Mouse (Mus musculus): ENCODE measurements around the gene Tirap. TPM values are rescaled to one million over a fixed set of nuclear protein-coding genes. Genes with fewer than 3 reads are reported as not detected.
A peak's percentile ranks its signal among the peaks of the same experiment; 100 is the strongest.

Tirap gene
- polyA plus RNA-seq, 1 experiment = 3.3 TPM

DNA sequence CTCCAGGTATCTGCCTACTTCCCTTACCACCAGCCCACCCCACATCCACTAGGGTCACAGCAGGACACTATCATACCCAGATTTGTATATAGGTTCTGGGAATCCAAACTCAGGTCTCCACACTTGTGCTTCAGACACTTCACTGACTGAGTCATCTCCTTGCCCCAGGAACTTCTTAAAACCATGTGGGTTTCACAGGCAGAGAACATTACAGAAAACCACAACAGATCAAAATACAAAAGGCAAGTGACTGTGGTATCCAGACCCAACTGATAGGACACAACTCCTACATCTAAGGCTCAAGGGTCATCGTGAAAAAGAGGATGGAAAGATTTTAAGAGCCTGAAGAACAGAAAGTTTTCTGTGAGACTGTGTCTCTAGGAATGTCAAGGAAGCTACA is 26.8 kb downstream of the Tirap start:
- Histone ChIP-seq H3K27ac (ENCODE audit: insufficient read depth, low read length) (no peak overlapping the region), H3K4me3 (ENCODE audit: insufficient read depth, low read length) (no peak overlapping the region), H3K4me1 (ENCODE audit: control insufficient read depth, insufficient read depth, low read length) (peaks cover 2% of the 10 kb centered on the region; the same call in 1 of the 2 replicates)
- no peak for TF ChIP-seq CTCF (IDR thresholded peaks at IDR 0.05; ENCODE audit: extremely low read depth, insufficient read depth, low read length)
- no peak for TF ChIP-seq POLR2A (IDR thresholded peaks at IDR 0.05; ENCODE audit: extremely low read depth, insufficient read depth, low read length)

DNA sequence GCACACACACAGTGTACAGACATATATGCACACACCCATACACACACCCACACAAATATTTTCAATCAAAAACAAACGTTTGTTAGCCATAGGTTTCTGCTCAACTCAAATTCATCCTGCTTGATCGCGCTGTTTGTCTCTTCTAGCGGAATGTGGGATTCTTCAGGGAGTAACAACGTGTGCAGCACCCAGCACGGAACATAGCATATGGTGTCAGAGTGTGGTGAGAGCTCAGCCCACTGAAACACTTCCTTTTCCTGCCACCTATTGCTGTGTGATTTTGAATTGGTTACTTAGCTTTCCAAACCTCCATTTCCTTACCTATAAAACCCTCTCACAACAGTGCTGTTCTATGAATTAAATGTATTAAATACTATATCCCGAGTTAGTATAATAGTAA is 30.0 kb downstream of the Tirap start:
- peaks cover 3% of the 10 kb centered on the region; the same call in 1 of the 2 replicates for H3K4me1 ChIP-seq (ENCODE audit: control insufficient read depth, insufficient read depth, low read length)
- no peak overlapping the region for H3K4me3 ChIP-seq (ENCODE audit: insufficient read depth, low read length)
- H3K27ac ChIP-seq (ENCODE audit: insufficient read depth, low read length) = no peak overlapping the region
- TF ChIP-seq CTCF (IDR thresholded peaks at IDR 0.05; ENCODE audit: extremely low read depth, insufficient read depth, low read length) (no peak), POLR2A (IDR thresholded peaks at IDR 0.05; ENCODE audit: extremely low read depth, insufficient read depth, low read length) (no peak)

GRCm38 (mm10) chr9:35166798-35167635 is 33.1 kb downstream of the Tirap start:
- no peak overlapping the region for H3K4me3 ChIP-seq (ENCODE audit: insufficient read depth, low read length)
- peak overlapping the region; percentile 86 for H3K27ac ChIP-seq (ENCODE audit: insufficient read depth, low read length)
- TF ChIP-seq CTCF (IDR thresholded peaks at IDR 0.05; ENCODE audit: extremely low read depth, insufficient read depth, low read length) = no peak
- no peak for TF ChIP-seq POLR2A (IDR thresholded peaks at IDR 0.05; ENCODE audit: extremely low read depth, insufficient read depth, low read length)
- H3K4me1 ChIP-seq (ENCODE audit: control insufficient read depth, insufficient read depth, low read length) = peaks cover 2% of the 10 kb centered on the region; the same call in 1 of the 2 replicates

DNA sequence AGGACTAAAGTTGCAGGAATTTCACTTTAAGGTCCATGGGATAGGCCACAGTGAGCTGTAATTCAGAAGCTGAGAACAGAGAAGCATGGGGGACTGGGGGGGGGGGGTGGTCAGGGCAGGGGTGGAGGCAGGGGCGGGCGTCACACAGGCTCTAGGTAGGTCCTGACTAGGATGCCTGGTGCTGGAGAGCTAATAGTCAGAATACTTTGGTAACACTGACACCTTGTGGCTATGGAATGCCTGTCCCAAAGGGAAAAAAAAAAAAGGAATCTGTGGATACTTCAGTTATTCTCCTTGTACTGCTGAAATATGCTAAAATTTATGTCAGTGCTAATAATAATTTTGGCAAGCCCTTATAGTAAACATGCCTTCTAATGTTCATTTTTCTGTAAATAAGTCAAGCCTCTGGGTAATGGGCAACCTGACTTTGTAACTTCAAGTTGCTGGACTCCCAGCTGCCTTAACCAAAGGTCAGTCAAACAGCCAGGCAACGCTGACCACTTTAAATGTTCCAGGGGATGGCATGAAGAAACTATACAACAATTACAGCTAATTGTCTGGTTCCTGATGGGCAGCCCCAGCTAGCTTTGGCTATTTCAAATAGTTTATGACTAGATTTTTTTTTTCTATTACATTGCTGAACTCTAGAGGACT is 33.8 kb downstream of the Tirap start:
- Histone ChIP-seq H3K4me1 (ENCODE audit: control insufficient read depth, insufficient read depth, low read length) (peaks cover 2% of the 10 kb centered on the region; the same call in 1 of the 2 replicates), H3K27ac (ENCODE audit: insufficient read depth, low read length) (peak overlapping the region; percentile 75), H3K4me3 (ENCODE audit: insufficient read depth, low read length) (no peak overlapping the region)
- TF ChIP-seq CTCF (IDR thresholded peaks at IDR 0.05; ENCODE audit: extremely low read depth, insufficient read depth, low read length) (peak; percentile 55), POLR2A (IDR thresholded peaks at IDR 0.05; ENCODE audit: extremely low read depth, insufficient read depth, low read length) (no peak)

DNA sequence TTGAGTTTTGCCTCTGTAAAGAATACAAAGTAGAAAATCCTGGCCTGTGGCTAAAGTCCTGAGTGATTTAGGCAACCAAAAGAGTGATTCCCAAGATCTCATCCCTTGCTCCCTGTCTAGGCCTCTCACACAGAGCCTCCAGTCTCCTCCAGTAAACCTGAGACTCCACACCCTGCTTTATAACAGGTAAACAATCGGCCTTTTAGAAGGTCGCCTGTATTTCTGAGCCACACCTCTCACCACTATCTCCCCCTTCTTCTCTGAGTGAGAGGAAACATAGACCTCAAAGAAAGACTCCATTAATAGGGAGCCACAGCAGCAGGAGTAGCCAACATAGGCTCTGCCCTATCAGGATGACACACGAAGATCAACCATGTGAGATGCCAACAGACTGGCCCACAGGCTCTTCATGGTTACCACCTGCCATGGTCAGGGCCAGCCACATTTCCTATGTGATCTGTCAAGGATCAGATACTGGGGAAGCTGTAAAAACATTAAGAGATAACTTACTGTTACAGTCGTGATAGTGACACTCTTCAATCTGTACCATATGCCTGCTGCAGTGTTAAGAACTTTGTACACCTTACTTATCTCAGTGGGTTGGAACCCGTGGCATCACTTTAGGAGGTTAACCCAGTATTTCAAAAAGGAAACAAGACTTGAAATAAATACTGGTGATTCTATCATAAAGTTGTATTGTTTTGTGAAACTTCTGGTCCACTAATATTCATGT is 35.8 kb downstream of the Tirap start:
- Histone ChIP-seq H3K4me3 (ENCODE audit: insufficient read depth, low read length) (no peak overlapping the region), H3K27ac (ENCODE audit: insufficient read depth, low read length) (no peak overlapping the region), H3K4me1 (ENCODE audit: control insufficient read depth, insufficient read depth, low read length) (peaks cover 2% of the 10 kb centered on the region; the same call in 1 of the 2 replicates)
- no peak for TF ChIP-seq POLR2A (IDR thresholded peaks at IDR 0.05; ENCODE audit: extremely low read depth, insufficient read depth, low read length)
- no peak for TF ChIP-seq CTCF (IDR thresholded peaks at IDR 0.05; ENCODE audit: extremely low read depth, insufficient read depth, low read length)

- no peak overlapping the region for H3K27ac ChIP-seq (ENCODE audit: insufficient read depth, low read length)
- H3K4me1 ChIP-seq (ENCODE audit: control insufficient read depth, insufficient read depth, low read length) = peaks cover 2% of the 10 kb centered on the region; the same call in 1 of the 2 replicates
- TF ChIP-seq POLR2A (IDR thresholded peaks at IDR 0.05; ENCODE audit: extremely low read depth, insufficient read depth, low read length) = no peak
- TF ChIP-seq CTCF (IDR thresholded peaks at IDR 0.05; ENCODE audit: extremely low read depth, insufficient read depth, low read length) = no peak
- H3K4me3 ChIP-seq (ENCODE audit: insufficient read depth, low read length) = no peak overlapping the region
These were observed 36.9 kb downstream of the Tirap start for GRCm38 (mm10) chr9:35163011-35163690.

- Histone ChIP-seq H3K4me1 (ENCODE audit: control insufficient read depth, insufficient read depth, low read length) (peaks cover 2% of the 10 kb centered on the region), H3K27ac (ENCODE audit: insufficient read depth, low read length) (no peak overlapping the region), H3K4me3 (ENCODE audit: insufficient read depth, low read length) (no peak overlapping the region)
- no peak for TF ChIP-seq POLR2A (IDR thresholded peaks at IDR 0.05; ENCODE audit: extremely low read depth, insufficient read depth, low read length)
- no peak for TF ChIP-seq CTCF (IDR thresholded peaks at IDR 0.05; ENCODE audit: extremely low read depth, insufficient read depth, low read length)
These were observed 38.4 kb downstream of the Tirap start for GRCm38 (mm10) chr9:35161721-35162120.

DNA sequence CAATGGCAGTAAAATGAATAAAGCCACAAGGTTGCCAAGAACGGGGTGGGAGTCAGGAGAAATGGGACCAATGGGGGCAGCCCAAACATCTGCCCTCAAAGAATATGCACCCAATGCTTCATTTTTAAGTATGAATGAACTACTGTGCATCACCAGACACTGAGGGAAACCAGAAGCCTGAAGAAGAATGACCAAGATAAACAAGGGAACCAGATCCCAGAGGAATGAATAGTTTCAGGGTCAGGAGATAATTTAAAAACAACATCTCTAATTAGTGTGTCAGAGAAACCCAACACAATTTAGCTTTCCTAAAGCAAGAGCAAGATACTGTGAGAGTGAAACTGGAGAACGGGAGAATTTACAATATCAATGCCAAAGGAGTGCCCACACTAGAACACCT is 39.4 kb downstream of the Tirap start:
- TF ChIP-seq POLR2A (IDR thresholded peaks at IDR 0.05; ENCODE audit: extremely low read depth, insufficient read depth, low read length) (no peak), CTCF (IDR thresholded peaks at IDR 0.05; ENCODE audit: extremely low read depth, insufficient read depth, low read length) (no peak)
- no peak overlapping the region for H3K4me3 ChIP-seq (ENCODE audit: insufficient read depth, low read length)
- H3K4me1 ChIP-seq (ENCODE audit: control insufficient read depth, insufficient read depth, low read length) = peaks cover 12% of the 10 kb centered on the region
- H3K27ac ChIP-seq (ENCODE audit: insufficient read depth, low read length) = no peak overlapping the region

DNA sequence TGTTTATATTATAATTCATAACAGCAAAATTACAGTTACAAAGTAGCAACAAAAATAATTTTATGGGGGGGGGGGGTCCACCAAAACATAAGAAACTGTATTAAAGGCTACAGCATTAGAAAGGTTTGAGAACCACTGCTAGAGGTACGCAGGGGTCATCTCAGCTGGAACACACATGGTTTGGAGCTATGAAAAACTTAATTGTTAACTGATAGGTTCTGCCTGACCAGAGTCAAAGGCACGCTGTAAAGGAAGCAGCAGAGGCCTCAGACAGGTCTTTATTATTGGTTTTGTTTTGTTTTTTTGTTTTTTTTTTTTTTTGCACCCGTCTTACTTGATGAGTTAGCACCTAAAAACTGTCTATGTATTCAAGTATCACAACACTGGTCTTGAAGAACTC is 41.6 kb downstream of the Tirap start:
- H3K27ac ChIP-seq (ENCODE audit: insufficient read depth, low read length) = no peak overlapping the region
- no peak overlapping the region for H3K4me3 ChIP-seq (ENCODE audit: insufficient read depth, low read length)
- TF ChIP-seq CTCF (IDR thresholded peaks at IDR 0.05; ENCODE audit: extremely low read depth, insufficient read depth, low read length) (no peak), POLR2A (IDR thresholded peaks at IDR 0.05; ENCODE audit: extremely low read depth, insufficient read depth, low read length) (no peak)
- peaks cover 12% of the 10 kb centered on the region for H3K4me1 ChIP-seq (ENCODE audit: control insufficient read depth, insufficient read depth, low read length)

Measured in cortical plate, adult 2 months (tissue).